ENCODE assay signal across 8 mouse cellular contexts in genomic region chr5:123134186-123134874, GRCm38 (mm10). TPM values are rescaled to one million over a fixed set of nuclear protein-coding genes. Genes with fewer than 3 reads are reported as not detected.
A peak's percentile ranks its signal among the peaks of the same experiment; 100 is the strongest.
DNase-seq lines count a peak whose midpoint lies in the region; ATAC-seq and TF ChIP-seq lines count a peak whose summit lies in the region.
"Had no signal": no experiment of that assay in that cellular context is flagged by ENCODE, and none has a peak within 500 bp of the region (broad histone marks: within the 10 kb centered on the region; RNA-seq: fewer than 3 reads in every experiment).

No protein-coding gene starts in this region.

- TF ChIP-seq POLR2A in CH12.LX (IDR thresholded peaks at IDR 0.05; ENCODE audit: low read depth, low read length), result no peak

- H3K79me2 ChIP-seq in CH12.LX (replicated peaks; ENCODE audit: control insufficient read depth, extremely low read depth, insufficient read depth, poor library complexity, severe bottlenecking), result peaks cover 48% of the 10 kb centered on the region

- H3K27me3 ChIP-seq in CH12.LX (replicated peaks), result no peaks in the 10 kb centered on the region
- peaks cover 20% of the 10 kb centered on the region for H3K27me3 ChIP-seq in forebrain, embryonic 10.5 days (ENCODE audit: poor library complexity, severe bottlenecking)
- peaks cover 4% of the 10 kb centered on the region; the same call in 1 of the 2 replicates for H3K27me3 ChIP-seq in limb, embryonic 10.5 days (ENCODE audit: low read depth, poor library complexity, severe bottlenecking)
- H3K27me3 ChIP-seq in midbrain, embryonic 13.5 days, result no peaks in the 10 kb centered on the region

- H3K4me3 ChIP-seq in CH12.LX (replicated peaks in 1 of 3; ENCODE audit: low read depth in 2 of 3, low read length in 2 of 3, poor library complexity in 1 of 3), result no peak overlapping the region
- H3K4me3 ChIP-seq in forebrain, embryonic 10.5 days, result peak overlapping the region; percentile 98
- peak overlapping the region; percentile 99 for H3K4me3 ChIP-seq in limb, embryonic 10.5 days
- peak overlapping the region; percentile 96 for H3K4me3 ChIP-seq in midbrain, embryonic 13.5 days (replicated peaks)

- no peak for ATAC-seq in midbrain, embryonic 13.5 days
- no peak for ATAC-seq in activated CD4-positive, CD25-positive, alpha-beta regulatory T cell, adult 4 months

- no peak for DNase-seq in CH12.LX (ENCODE audit: extremely low read depth)
- DNase-seq in adipocyte (ENCODE audit: low spot score), result peak; percentile 81
- DNase-seq in forebrain, embryonic 10.5 days (ENCODE audit: extremely low spot score, low spot score), result no peak
- DNase-seq in heart, postnatal 25 days (ENCODE audit: low spot score), result peak; percentile 64
- no peak for DNase-seq in limb, embryonic 10.5 days (ENCODE audit: low spot score)

- peaks cover 25 to 57% of the 10 kb centered on the region in 2 experiments for H3K36me3 ChIP-seq in CH12.LX (replicated peaks in 1 of 2; ENCODE audit: control insufficient read depth in 1 of 2, insufficient read depth in 1 of 2, low read length in 1 of 2)
- H3K36me3 ChIP-seq in forebrain, embryonic 10.5 days (replicated peaks), result peaks cover 54% of the 10 kb centered on the region
- peaks cover 51% of the 10 kb centered on the region for H3K36me3 ChIP-seq in limb, embryonic 10.5 days
- peaks cover 50% of the 10 kb centered on the region for H3K36me3 ChIP-seq in midbrain, embryonic 13.5 days

- peaks cover 10 to 73% of the 10 kb centered on the region in 2 experiments for H3K4me1 ChIP-seq in CH12.LX (ENCODE audit: control insufficient read depth in 1 of 2, insufficient read depth in 2 of 2)
- H3K4me1 ChIP-seq in forebrain, embryonic 10.5 days, result peaks cover 84% of the 10 kb centered on the region
- peaks cover 79% of the 10 kb centered on the region for H3K4me1 ChIP-seq in limb, embryonic 10.5 days
- peaks cover 67% of the 10 kb centered on the region for H3K4me1 ChIP-seq in midbrain, embryonic 13.5 days (replicated peaks)

- intact Hi-C loops in heart, postnatal 25 days (cut with DNase I), result no loop called here

- dilution Hi-C loops in CH12.LX (cut with MboI; ENCODE audit: extremely low pct_ligation_motif_present, extremely low pct_unique_long_range_greater_than_20kb, low sequenced_read_pairs), result no loop called here

- TF ChIP-seq EP300 in CH12.LX (IDR thresholded peaks at IDR 0.05; ENCODE audit: low read length), result no peak

- TF ChIP-seq CTCF in CH12.LX (conservative IDR thresholded peaks at IDR 0.05 in 1 of 2, IDR thresholded peaks at IDR 0.05 in 1 of 2; ENCODE audit: low read depth in 2 of 2, low read length in 2 of 2), result 0 out of 4 replicates have a peak, but pooled peaks of 1 of the 2 experiments have one; percentile 6

- no peak overlapping the region for H3K4me2 ChIP-seq in CH12.LX (ENCODE audit: insufficient read depth, low read depth, poor library complexity, severe bottlenecking)
- peak overlapping the region; percentile 97 for H3K4me2 ChIP-seq in midbrain, embryonic 13.5 days (replicated peaks)

- H3K9me3 ChIP-seq in CH12.LX (replicated peaks; ENCODE audit: low read length), result no peaks in the 10 kb centered on the region
- H3K9me3 ChIP-seq in forebrain, embryonic 10.5 days, result no peaks in the 10 kb centered on the region
- no peaks in the 10 kb centered on the region for H3K9me3 ChIP-seq in limb, embryonic 10.5 days (replicated peaks)
- no peaks in the 10 kb centered on the region for H3K9me3 ChIP-seq in midbrain, embryonic 13.5 days

- H3K27ac ChIP-seq in CH12.LX (ENCODE audit: insufficient read depth, low read depth), result 0 out of 2 replicates have a peak overlapping the region, but pooled peaks have one; percentile 37
- peak overlapping the region; percentile 100 for H3K27ac ChIP-seq in forebrain, embryonic 10.5 days
- H3K27ac ChIP-seq in limb, embryonic 10.5 days, result peak overlapping the region; percentile 100
- peak overlapping the region; percentile 100 for H3K27ac ChIP-seq in midbrain, embryonic 13.5 days

- in situ Hi-C loops in CH12.LX (cut with MboI; ENCODE audit: low pct_ligation_motif_present, low pct_unique_long_range_greater_than_20kb, low sequenced_read_pairs), result loop anchor here (5.0 kb wide), 1 partner anchor 72 kb away; no protein-coding TSS in a partner anchor

- H3K9ac ChIP-seq in CH12.LX (ENCODE audit: insufficient read depth, low read depth), result no peak overlapping the region
- H3K9ac ChIP-seq in midbrain, embryonic 13.5 days (replicated peaks), result peak overlapping the region; percentile 100

- WGBS in forebrain, embryonic 10.5 days, result 34% methylated on average over 13 of the region's 13 CpGs
- 49% methylated on average over 13 of the region's 13 CpGs for WGBS in limb, embryonic 10.5 days
- WGBS in midbrain, embryonic 13.5 days, result 19% methylated on average over 13 of the region's 13 CpGs

- no peak for TF ChIP-seq RAD21 in CH12.LX (IDR thresholded peaks at IDR 0.05; ENCODE audit: low read depth, low read length)

TF ChIP-seq in CH12.LX, 34 proteins besides CTCF, POLR2A, EP300 and RAD21:
- no peak for TF ChIP-seq CHD1 (IDR thresholded peaks at IDR 0.05; ENCODE audit: low read depth, low read length)

RNA-seq across cellular contexts. Expression of gene Rhof, which starts 1.8 kb away (rescaled TPM):
- total RNA-seq in CH12.LX (2012; rRNA removed), result 46.5 and 56.9 TPM in 2 replicates
- total RNA-seq in CH12.LX (2014; rRNA removed), result 32.6 and 33.6 TPM in 2 replicates
- 38.2 and 45.4 TPM in 2 replicates for polyA plus RNA-seq in CH12.LX (2012; ENCODE audit: insufficient read length, low read depth)
- 1.2 and 1.5 TPM in 2 replicates for polyA plus RNA-seq in forebrain, embryonic 10.5 days (2016; fragmentation: Nextera tagmentation; extraction: Ambion mirVana)
- under 1 TPM; 0.36 to 0.45 TPM for total RNA-seq in heart, postnatal 25 days (2021)
- 1.8 and 2.0 TPM in 2 replicates for polyA plus RNA-seq in limb, embryonic 10.5 days (2016; fragmentation: Nextera tagmentation; extraction: Ambion mirVana)
- polyA plus RNA-seq in midbrain, embryonic 13.5 days (2015; fragmentation: Nextera tagmentation; extraction: Ambion mirVana), result 2.6 and 3.3 TPM in 2 replicates
- 10 to 100 TPM; 54.3 to 75.1 TPM for polyA plus RNA-seq in activated CD4-positive, CD25-positive, alpha-beta regulatory T cell, adult 4 months (2017; shearing (Covaris generic))

RNA-seq across cellular contexts. Expression of gene Setd1b, which starts 7.7 kb away (rescaled TPM):
- 2.3 and 2.6 TPM in 2 replicates for total RNA-seq in CH12.LX (2012; rRNA removed)
- total RNA-seq in CH12.LX (2014; rRNA removed), result 0.50 and 0.70 TPM in 2 replicates
- polyA plus RNA-seq in CH12.LX (2012; ENCODE audit: insufficient read length, low read depth), result 8.0 and 9.1 TPM in 2 replicates
- 7.6 and 8.1 TPM in 2 replicates for polyA plus RNA-seq in forebrain, embryonic 10.5 days (2016; fragmentation: Nextera tagmentation; extraction: Ambion mirVana)
- total RNA-seq in heart, postnatal 25 days (2021), result 10 to 100 TPM; 14.4 to 18.4 TPM
- polyA plus RNA-seq in limb, embryonic 10.5 days (2016; fragmentation: Nextera tagmentation; extraction: Ambion mirVana), result 9.4 and 10.6 TPM in 2 replicates
- polyA plus RNA-seq in midbrain, embryonic 13.5 days (2015; fragmentation: Nextera tagmentation; extraction: Ambion mirVana), result 13.3 and 14.1 TPM in 2 replicates
- polyA plus RNA-seq in activated CD4-positive, CD25-positive, alpha-beta regulatory T cell, adult 4 months (2017; shearing (Covaris generic)), result 10 to 100 TPM; 12.5 to 12.9 TPM

RNA-seq across cellular contexts. Expression of gene Psmd9, which starts 34.9 kb away (rescaled TPM):
- total RNA-seq in CH12.LX (2012; rRNA removed) (35.5 and 37.9 TPM in 2 replicates), CH12.LX (2014; rRNA removed) (28.6 and 30.8 TPM in 2 replicates)
- 38.0 and 46.2 TPM in 2 replicates for polyA plus RNA-seq in CH12.LX (2012; ENCODE audit: insufficient read length, low read depth)
- 80.5 and 84.6 TPM in 2 replicates for polyA plus RNA-seq in forebrain, embryonic 10.5 days (2016; fragmentation: Nextera tagmentation; extraction: Ambion mirVana)
- total RNA-seq in heart, postnatal 25 days (2021), result 10 to 100 TPM; 15.6 to 16.7 TPM
- 90.1 and 92.0 TPM in 2 replicates for polyA plus RNA-seq in limb, embryonic 10.5 days (2016; fragmentation: Nextera tagmentation; extraction: Ambion mirVana)
- polyA plus RNA-seq in midbrain, embryonic 13.5 days (2015; fragmentation: Nextera tagmentation; extraction: Ambion mirVana), result 72.2 and 74.0 TPM in 2 replicates
- 10 to 100 TPM; 31.6 to 42.2 TPM for polyA plus RNA-seq in activated CD4-positive, CD25-positive, alpha-beta regulatory T cell, adult 4 months (2017; shearing (Covaris generic))

RNA-seq across cellular contexts. Expression of gene Hpd, which starts 48.2 kb away (rescaled TPM):
- not detected in 2 replicates for total RNA-seq in CH12.LX (2012; rRNA removed)
- total RNA-seq in CH12.LX (2014; rRNA removed), result 0.20 TPM in 1 of 2 replicates, not detected in the other
- not detected in 2 replicates for polyA plus RNA-seq in CH12.LX (2012; ENCODE audit: insufficient read length, low read depth)
- 0.31 TPM in 1 of 2 replicates, not detected in the other for polyA plus RNA-seq in forebrain, embryonic 10.5 days (2016; fragmentation: Nextera tagmentation; extraction: Ambion mirVana)
- not detected for total RNA-seq in heart, postnatal 25 days (2021)
- polyA plus RNA-seq in limb, embryonic 10.5 days (2016; fragmentation: Nextera tagmentation; extraction: Ambion mirVana), result not detected in 2 replicates
- not detected in 2 replicates for polyA plus RNA-seq in midbrain, embryonic 13.5 days (2015; fragmentation: Nextera tagmentation; extraction: Ambion mirVana)
- polyA plus RNA-seq in activated CD4-positive, CD25-positive, alpha-beta regulatory T cell, adult 4 months (2017; shearing (Covaris generic)), result not detected
- polyA plus RNA-seq: frontal cortex, adult 2 months had no signal

Comparison
In these comparisons a context has a peak if more than half of its experiments do, and no peak if none do; other contexts are left out.
1. DNase-seq: peak in adipocyte (single experiment) and heart, postnatal 25 days (single experiment); none in CH12.LX (single experiment), forebrain, embryonic 10.5 days (single experiment) and limb, embryonic 10.5 days (single experiment).
2. H3K27ac ChIP-seq: peak in every context shown above with its lines; median percentile 100 in forebrain, embryonic 10.5 days; 100 in limb, embryonic 10.5 days; 100 in midbrain, embryonic 13.5 days; 37 in CH12.LX.
3. H3K4me3 ChIP-seq: peak in forebrain, embryonic 10.5 days (single experiment), limb, embryonic 10.5 days (single experiment) and midbrain, embryonic 13.5 days (single experiment); none in CH12.LX (0 of 3).